Mouse (Mus musculus) erythroblast, embryonic 14.5 days (primary cell): Measurements from ENCODE around the gene Bcas3. TPM values are rescaled to one million over a fixed set of nuclear protein-coding genes. Genes with fewer than 3 reads are reported as not detected.

Experiments used
- H3K27me3 ChIP-seq: 2 replicates; pipeline ENCODE4 v1.6.1; 2012; ENCODE audit warnings: inconsistent platforms; ENCODE audit not compliant: control insufficient read depth
- H3K36me3 ChIP-seq: 2 replicates; pipeline ENCODE4 v1.6.1; 2012; ENCODE audit warnings: mild to moderate bottlenecking, inconsistent platforms; ENCODE audit not compliant: control insufficient read depth
- H3K4me1 ChIP-seq: 2 replicates; pipeline ENCODE4 v1.6.1; 2012; ENCODE audit warnings: inconsistent platforms; ENCODE audit not compliant: control insufficient read depth
- H3K4me3 ChIP-seq: replicated peaks from 2 replicates; pipeline ENCODE3; 2012; ENCODE audit warnings: moderate library complexity, mild to moderate bottlenecking, inconsistent platforms
- H3K9me3 ChIP-seq: 2 replicates; pipeline ENCODE4 v1.6.1; 2012; ENCODE audit warnings: low read length, inconsistent platforms, mixed read lengths; ENCODE audit not compliant: control insufficient read depth
- GATA1 ChIP-seq: IDR thresholded peaks from 2 replicates; pipeline ENCODE4 v1.6.1; 2012; ENCODE audit warnings: low read length, inconsistent platforms, mixed read lengths
- TAL1 ChIP-seq: IDR thresholded peaks from 3 replicates; pipeline ENCODE4 v1.6.1; 2012; ENCODE audit warnings: low read length, inconsistent platforms, mixed read lengths
- polyA plus RNA-seq: library from polyadenylated mRNA; stranded (reverse); fragments of >175 nt; gene quantifications from 2 replicates; pipeline ENCODE4 v1.2.3, GENCODE M21; 2012

The Bcas3 gene
- polyA plus RNA-seq, 1 experiment: 25.9 TPM

DNA sequence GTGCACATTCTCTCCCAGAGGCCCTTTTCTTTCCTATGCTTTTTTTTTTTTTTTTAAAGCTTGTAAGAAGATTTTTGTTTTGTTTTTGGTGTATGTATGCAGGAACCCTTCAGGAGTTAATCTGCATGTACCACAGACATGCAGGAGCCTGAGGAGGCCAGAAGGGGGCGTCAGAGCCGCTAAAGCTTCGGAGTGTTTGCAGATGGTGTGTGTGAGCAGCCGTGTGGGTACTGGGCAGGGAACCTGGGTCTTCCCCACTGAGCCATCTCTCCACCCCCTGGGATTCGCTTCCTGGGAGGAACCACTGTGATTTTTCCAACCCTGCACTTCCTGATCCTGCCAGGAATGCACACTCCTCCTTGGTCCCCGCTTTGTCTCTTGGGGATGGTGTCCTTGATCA lies 497.8 kb downstream of the Bcas3 start:
- H3K4me1 ChIP-seq: peaks cover 6% of the 10 kb centered on the region
- peaks cover 42% of the 10 kb centered on the region for H3K27me3 ChIP-seq
- H3K36me3 ChIP-seq: no peaks in the 10 kb centered on the region
- no peak overlapping the region for H3K4me3 ChIP-seq
- TF ChIP-seq TAL1 (no peak), GATA1 (no peak)
- H3K9me3 ChIP-seq: no peaks in the 10 kb centered on the region

DNA sequence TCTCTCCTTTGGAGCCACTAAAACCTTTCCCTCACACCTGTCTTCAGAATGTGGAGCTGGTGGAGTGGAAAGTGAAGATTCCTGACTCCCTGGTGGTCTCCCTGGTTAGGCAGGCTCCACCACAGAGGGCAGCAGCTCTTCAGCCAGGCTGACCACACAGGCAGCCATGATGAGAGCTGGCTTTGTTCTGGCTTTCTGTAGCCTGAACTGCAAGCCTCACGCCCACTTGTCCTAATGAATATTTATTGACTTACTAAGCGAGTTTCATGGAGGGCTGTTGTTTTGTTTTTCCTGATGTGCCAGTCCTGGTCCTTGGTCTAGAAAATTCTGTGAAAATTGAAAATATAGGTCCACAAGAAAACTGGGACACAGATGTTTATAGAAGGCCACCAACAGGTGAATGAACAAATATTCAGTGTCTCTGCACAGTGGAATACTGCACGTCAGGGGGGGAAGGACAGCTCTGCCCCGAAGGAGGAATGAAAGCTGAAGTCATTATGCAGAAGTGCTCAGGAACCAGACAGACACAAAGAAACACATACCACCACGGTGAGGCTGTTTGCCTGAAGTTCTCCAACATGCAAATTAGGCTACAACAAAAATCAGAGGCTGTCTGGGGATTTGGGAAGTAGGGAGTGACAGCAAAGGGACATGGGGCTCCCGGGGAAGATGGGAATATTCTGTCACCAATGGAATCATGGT lies 505.2 kb downstream of the Bcas3 start:
- TF ChIP-seq TAL1 (no peak), GATA1 (no peak)
- Histone ChIP-seq H3K27me3 (no peaks in the 10 kb centered on the region), H3K4me3 (no peak overlapping the region)

DNA sequence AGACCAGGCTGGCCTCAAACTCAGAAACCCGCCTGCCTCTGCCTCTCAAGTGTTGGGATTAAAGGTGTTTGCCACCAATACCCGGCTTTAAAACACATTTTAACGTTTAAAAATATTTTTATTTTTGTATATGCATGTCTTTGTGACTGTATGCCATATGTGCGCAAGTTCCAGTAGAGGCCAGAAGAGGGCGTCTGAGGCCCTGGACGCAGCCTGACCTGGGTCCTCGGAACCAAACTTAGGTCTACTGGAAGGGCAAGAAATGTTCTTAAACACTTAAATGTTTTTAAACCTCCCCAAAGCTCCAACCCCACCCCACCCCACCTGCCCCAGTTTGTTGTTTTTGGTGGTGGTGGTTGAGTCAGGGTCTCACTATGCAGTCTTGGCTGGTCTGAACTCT lies 511.4 kb downstream of the Bcas3 start:
- Histone ChIP-seq H3K36me3 (no peaks in the 10 kb centered on the region), H3K4me1 (no peaks in the 10 kb centered on the region), H3K9me3 (no peaks in the 10 kb centered on the region), H3K4me3 (no peak overlapping the region), H3K27me3 (no peaks in the 10 kb centered on the region)
- TF ChIP-seq GATA1 (no peak), TAL1 (no peak)

More for the DNA sequence above, 505.2 kb downstream of the Bcas3 start:
- no peaks in the 10 kb centered on the region for H3K36me3 ChIP-seq
- no peaks in the 10 kb centered on the region for H3K9me3 ChIP-seq
- no peaks in the 10 kb centered on the region for H3K4me1 ChIP-seq

Other genes with a start within 250 kb of the Bcas3 start
- 3.7 and 5.8 TPM in 2 replicates for gene Usp32, start 213.0 kb upstream of the Bcas3 start, polyA plus RNA-seq
- gene 1700125H20Rik, start 182.8 kb upstream of the Bcas3 start, polyA plus RNA-seq: not detected in 2 replicates
- 0.10 and 0.15 TPM in 2 replicates for gene Appbp2, start 118.0 kb upstream of the Bcas3 start, polyA plus RNA-seq
- gene Ppm1d, start 41.9 kb upstream of the Bcas3 start, polyA plus RNA-seq: 3.4 and 5.9 TPM in 2 replicates